Mouse (Mus musculus): ENCODE measurements around the gene Cox5a. TPM values are rescaled to one million over a fixed set of nuclear protein-coding genes. Genes with fewer than 3 reads are reported as not detected.

Cox5a gene
- polyA plus RNA-seq, 1 experiment from 2014 or later, result 675 TPM

DNA sequence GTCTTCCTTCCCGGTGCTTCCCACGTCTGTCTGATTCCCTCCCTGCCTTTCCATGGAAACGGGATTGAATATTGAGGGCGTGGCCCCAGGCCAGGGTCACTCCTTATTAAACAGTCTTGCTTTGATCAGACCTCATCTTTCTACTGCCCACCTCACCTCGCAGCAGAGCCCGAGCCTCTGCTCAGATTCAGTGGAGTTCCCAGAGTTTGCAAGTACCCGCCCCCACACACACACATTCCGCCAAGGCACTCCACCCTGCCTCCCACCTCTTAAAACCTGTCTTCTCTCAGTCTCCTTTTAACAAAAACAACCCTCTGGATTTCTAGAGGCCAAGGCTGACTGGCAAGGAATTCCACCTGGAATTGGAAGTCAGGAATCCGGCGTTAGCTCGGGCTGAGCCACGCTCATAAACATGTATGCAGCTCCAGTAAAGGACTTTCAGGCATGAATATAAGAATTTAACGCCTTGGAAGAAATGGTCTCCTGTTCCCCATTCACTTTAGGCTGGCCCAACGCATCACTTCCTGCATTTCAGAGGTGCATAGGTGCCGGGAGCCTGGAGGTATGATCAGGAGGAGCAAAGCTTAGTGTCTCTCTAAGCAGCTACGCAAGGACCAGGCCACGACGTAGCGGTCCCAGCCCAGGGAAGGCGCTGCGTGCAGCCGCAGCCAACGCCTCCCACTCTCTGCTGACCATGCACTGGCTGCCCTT is 18.0 kb upstream of the Cox5a start:
- Histone ChIP-seq H3K27ac (ENCODE audit: low read depth, low read length) (no peak overlapping the region), H3K4me2 (replicated peaks; ENCODE audit: low read depth, low read length) (peak overlapping the region; percentile 94), H3K27me3 (ENCODE audit: control insufficient read depth, insufficient read depth, low read length) (peaks cover 57% of the 10 kb centered on the region), H3K4me3 (ENCODE audit: low read length) (peak overlapping the region; percentile 51), H3K36me3 (ENCODE audit: control insufficient read depth, insufficient read depth, low read length) (no peaks in the 10 kb centered on the region), H3K4me1 (ENCODE audit: control insufficient read depth, insufficient read depth, low read length) (peaks cover 44% of the 10 kb centered on the region), H3K9ac (ENCODE audit: low read depth, low read length) (no peak overlapping the region), H3K9me3 (ENCODE audit: control insufficient read depth, low read length) (no peaks in the 10 kb centered on the region)
- 0 out of 2 replicates have a peak, but pooled peaks have one; percentile 17 for ATAC-seq (ENCODE audit: low FRiP score, low TSS enrichment)
- 4% methylated on average over 23 of the region's 23 CpGs for WGBS

- peaks cover 44% of the 10 kb centered on the region for H3K4me1 ChIP-seq (ENCODE audit: control insufficient read depth, insufficient read depth, low read length)
- H3K27ac ChIP-seq (ENCODE audit: low read depth, low read length), result no peak within 1 kb of the TSS
- under 1% methylated on average over 45 of the region's 46 CpGs for WGBS
- peak within 1 kb of the TSS; percentile 44; the same call in 1 of the 2 replicates for H3K9ac ChIP-seq (ENCODE audit: low read depth, low read length)
- no peaks in the 10 kb centered on the region for H3K9me3 ChIP-seq (ENCODE audit: control insufficient read depth, low read length)
- peak within 1 kb of the TSS; percentile 51 for H3K4me3 ChIP-seq (ENCODE audit: low read length)
- peaks cover 54% of the 10 kb centered on the region for H3K27me3 ChIP-seq (ENCODE audit: control insufficient read depth, insufficient read depth, low read length)
- peak within 1 kb of the TSS; percentile 94 for H3K4me2 ChIP-seq (replicated peaks; ENCODE audit: low read depth, low read length)
- H3K36me3 ChIP-seq (ENCODE audit: control insufficient read depth, insufficient read depth, low read length), result no peaks in the 10 kb centered on the region
- ATAC-seq (ENCODE audit: low FRiP score, low TSS enrichment), result peak; percentile 71
These were observed 17.3 kb upstream of the Cox5a start, which contains the start of gene Rpp25 for GRCm38 (mm10) chr9:57503622-57504380. Rpp25 (plus strand) TSS chr9:57504026.

DNA sequence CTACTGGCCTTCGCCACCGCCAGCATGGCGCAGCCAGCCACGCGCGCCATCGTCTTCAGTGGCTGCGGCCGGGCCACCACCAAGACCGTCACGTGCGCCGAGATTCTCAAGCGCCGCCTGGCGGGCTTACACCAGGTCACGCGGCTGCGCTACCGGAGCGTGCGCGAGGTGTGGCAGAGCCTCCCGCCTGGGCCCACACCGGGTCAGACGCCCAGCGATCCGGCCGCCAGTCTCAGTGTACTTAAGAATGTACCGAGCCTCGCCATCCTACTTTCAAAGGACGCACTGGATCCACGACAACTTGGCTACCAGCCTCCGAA is 16.7 kb upstream of the Cox5a start:
- peaks cover 44% of the 10 kb centered on the region for H3K4me1 ChIP-seq (ENCODE audit: control insufficient read depth, insufficient read depth, low read length)
- under 1% methylated on average over 34 of the region's 34 CpGs for WGBS
- 0 out of 2 replicates have a peak overlapping the region, but pooled peaks have one; percentile 44 for H3K9ac ChIP-seq (ENCODE audit: low read depth, low read length)
- H3K27ac ChIP-seq (ENCODE audit: low read depth, low read length), result no peak overlapping the region
- no peaks in the 10 kb centered on the region for H3K36me3 ChIP-seq (ENCODE audit: control insufficient read depth, insufficient read depth, low read length)
- H3K4me3 ChIP-seq (ENCODE audit: low read length), result peak overlapping the region; percentile 51
- no peaks in the 10 kb centered on the region for H3K9me3 ChIP-seq (ENCODE audit: control insufficient read depth, low read length)
- ATAC-seq (ENCODE audit: low FRiP score, low TSS enrichment), result peak; percentile 64
- peaks cover 54% of the 10 kb centered on the region for H3K27me3 ChIP-seq (ENCODE audit: control insufficient read depth, insufficient read depth, low read length)
- H3K4me2 ChIP-seq (replicated peaks; ENCODE audit: low read depth, low read length), result peak overlapping the region; percentile 94

GRCm38 (mm10) chr9:57504891-57505290 is 16.2 kb upstream of the Cox5a start:
- Histone ChIP-seq H3K27me3 (ENCODE audit: control insufficient read depth, insufficient read depth, low read length) (peaks cover 50% of the 10 kb centered on the region), H3K4me2 (replicated peaks; ENCODE audit: low read depth, low read length) (peak overlapping the region; percentile 94), H3K27ac (ENCODE audit: low read depth, low read length) (no peak overlapping the region), H3K9ac (ENCODE audit: low read depth, low read length) (0 out of 2 replicates have a peak overlapping the region, but pooled peaks have one; percentile 4), H3K9me3 (ENCODE audit: control insufficient read depth, low read length) (no peaks in the 10 kb centered on the region), H3K4me3 (ENCODE audit: low read length) (peak overlapping the region; percentile 51; the same call in 1 of the 2 replicates), H3K36me3 (ENCODE audit: control insufficient read depth, insufficient read depth, low read length) (no peaks in the 10 kb centered on the region), H3K4me1 (ENCODE audit: control insufficient read depth, insufficient read depth, low read length) (peaks cover 44% of the 10 kb centered on the region)
- ATAC-seq (ENCODE audit: low FRiP score, low TSS enrichment), result no peak
- WGBS, result 45% methylated on average over 10 of the region's 10 CpGs

GRCm38 (mm10) chr9:57505700-57506099 is 15.4 kb upstream of the Cox5a start:
- Histone ChIP-seq H3K27me3 (ENCODE audit: control insufficient read depth, insufficient read depth, low read length) (peaks cover 46% of the 10 kb centered on the region), H3K36me3 (ENCODE audit: control insufficient read depth, insufficient read depth, low read length) (no peaks in the 10 kb centered on the region), H3K4me1 (ENCODE audit: control insufficient read depth, insufficient read depth, low read length) (peaks cover 44% of the 10 kb centered on the region), H3K4me2 (replicated peaks; ENCODE audit: low read depth, low read length) (peak overlapping the region; percentile 17; the same call in 1 of the 2 replicates), H3K9me3 (ENCODE audit: control insufficient read depth, low read length) (no peaks in the 10 kb centered on the region), H3K9ac (ENCODE audit: low read depth, low read length) (no peak overlapping the region), H3K4me3 (ENCODE audit: low read length) (no peak overlapping the region), H3K27ac (ENCODE audit: low read depth, low read length) (0 out of 2 replicates have a peak overlapping the region, but pooled peaks have one; percentile 42)
- 11% methylated on average over 8 of the region's 8 CpGs for WGBS
- peak; percentile 58; the same call in 1 of the 2 replicates for ATAC-seq (ENCODE audit: low FRiP score, low TSS enrichment)

DNA sequence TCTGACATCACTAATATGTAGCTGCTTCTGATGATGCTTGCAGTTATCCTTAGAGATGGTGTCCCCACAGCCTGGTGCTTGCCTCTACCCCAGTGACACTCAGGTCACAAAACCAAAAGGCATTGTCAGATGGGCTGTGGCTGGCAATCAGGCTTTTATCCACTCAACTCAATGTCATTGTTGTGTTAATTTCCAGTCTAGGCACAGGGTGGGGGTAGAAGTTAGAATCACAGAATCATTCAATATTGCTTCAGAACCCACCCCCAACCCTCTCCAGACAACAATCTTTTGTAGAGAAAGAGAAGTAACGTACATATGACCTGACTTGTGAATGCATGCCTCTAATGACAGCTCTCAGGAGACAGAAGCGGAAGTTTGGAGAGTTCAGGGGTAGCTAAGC is 10.5 kb upstream of the Cox5a start:
- Histone ChIP-seq H3K27ac (ENCODE audit: low read depth, low read length) (no peak overlapping the region), H3K4me2 (replicated peaks; ENCODE audit: low read depth, low read length) (no peak overlapping the region), H3K9me3 (ENCODE audit: control insufficient read depth, low read length) (no peaks in the 10 kb centered on the region), H3K27me3 (ENCODE audit: control insufficient read depth, insufficient read depth, low read length) (peaks cover 8% of the 10 kb centered on the region), H3K9ac (ENCODE audit: low read depth, low read length) (no peak overlapping the region), H3K4me3 (ENCODE audit: low read length) (no peak overlapping the region), H3K36me3 (ENCODE audit: control insufficient read depth, insufficient read depth, low read length) (no peaks in the 10 kb centered on the region), H3K4me1 (ENCODE audit: control insufficient read depth, insufficient read depth, low read length) (peaks cover 7% of the 10 kb centered on the region)
- 77% methylated on average over 2 of the region's 2 CpGs for WGBS
- ATAC-seq (ENCODE audit: low FRiP score, low TSS enrichment), result no peak

GRCm38 (mm10) chr9:57517113-57517512 is 4.0 kb upstream of the Cox5a start:
- Histone ChIP-seq H3K27ac (ENCODE audit: low read depth, low read length) (no peak overlapping the region), H3K9me3 (ENCODE audit: control insufficient read depth, low read length) (no peaks in the 10 kb centered on the region), H3K4me3 (ENCODE audit: low read length) (no peak overlapping the region), H3K4me1 (ENCODE audit: control insufficient read depth, insufficient read depth, low read length) (no peaks in the 10 kb centered on the region; the same call in 1 of the 2 replicates), H3K9ac (ENCODE audit: low read depth, low read length) (no peak overlapping the region), H3K27me3 (ENCODE audit: control insufficient read depth, insufficient read depth, low read length) (no peaks in the 10 kb centered on the region), H3K36me3 (ENCODE audit: control insufficient read depth, insufficient read depth, low read length) (no peaks in the 10 kb centered on the region), H3K4me2 (replicated peaks; ENCODE audit: low read depth, low read length) (no peak overlapping the region)
- no peak for ATAC-seq (ENCODE audit: low FRiP score, low TSS enrichment)
- WGBS, result 10% methylated on average over 3 of the region's 3 CpGs

- peak overlapping the region; percentile 75 for H3K4me2 ChIP-seq (replicated peaks; ENCODE audit: low read depth, low read length)
- peak; percentile 22; the same call in 1 of the 2 replicates for ATAC-seq (ENCODE audit: low FRiP score, low TSS enrichment)
- no peaks in the 10 kb centered on the region for H3K9me3 ChIP-seq (ENCODE audit: control insufficient read depth, low read length)
- 25% methylated on average over 16 of the region's 16 CpGs for WGBS
- H3K9ac ChIP-seq (ENCODE audit: low read depth, low read length), result peak overlapping the region; percentile 97; the same call in 1 of the 2 replicates
- no peaks in the 10 kb centered on the region for H3K36me3 ChIP-seq (ENCODE audit: control insufficient read depth, insufficient read depth, low read length)
- H3K4me3 ChIP-seq (ENCODE audit: low read length), result peak overlapping the region; percentile 94
- H3K27ac ChIP-seq (ENCODE audit: low read depth, low read length), result peak overlapping the region; percentile 93; the same call in 1 of the 2 replicates
- peaks cover 5% of the 10 kb centered on the region for H3K4me1 ChIP-seq (ENCODE audit: control insufficient read depth, insufficient read depth, low read length)
- H3K27me3 ChIP-seq (ENCODE audit: control insufficient read depth, insufficient read depth, low read length), result no peaks in the 10 kb centered on the region
These were observed 559 bp upstream of the Cox5a start for GRCm38 (mm10) chr9:57520375-57521055.

All from kidney, embryonic 14.5 days (tissue).